ENCODE assay signal across 31 mouse cellular contexts in genomic region chr13:104908691-104909090, GRCm38 (mm10). TPM values are rescaled to one million over a fixed set of nuclear protein-coding genes. Genes with fewer than 3 reads are reported as not detected.
DNase-seq lines count a peak whose midpoint lies in the region; ATAC-seq and TF ChIP-seq lines count a peak whose summit lies in the region.
"Had no signal": no experiment of that assay in that cellular context is flagged by ENCODE, and none has a peak within 500 bp of the region (broad histone marks: within the 10 kb centered on the region; RNA-seq: fewer than 3 reads in every experiment).

No protein-coding gene starts in this region.

- WGBS in kidney, embryonic 16.5 days, result 65% methylated on average over 7 of the region's 7 CpGs
- WGBS in midbrain, embryonic 14.5 days, result 34% methylated on average over 7 of the region's 7 CpGs
- 37% methylated on average over 7 of the region's 7 CpGs for WGBS in midbrain, postnatal 0 days
- 53% methylated on average over 7 of the region's 7 CpGs for WGBS in hindbrain, embryonic 16.5 days

- H3K4me2 ChIP-seq in kidney, embryonic 16.5 days (replicated peaks; ENCODE audit: low read depth, low read length), result no peak overlapping the region
- H3K4me2 ChIP-seq in midbrain, embryonic 14.5 days (ENCODE audit: low read length), result no peak overlapping the region
- no peak overlapping the region for H3K4me2 ChIP-seq in midbrain, postnatal 0 days (ENCODE audit: low read depth, low read length, poor library complexity, severe bottlenecking)
- H3K4me2 ChIP-seq in hindbrain, embryonic 16.5 days (ENCODE audit: low read length), result no peak overlapping the region
- H3K4me2 ChIP-seq: embryonic facial prominence, embryonic 13.5 days; forebrain, embryonic 12.5 days; forebrain, embryonic 15.5 days; heart, embryonic 11.5 days; hindbrain, embryonic 12.5 days; hindbrain, embryonic 15.5 days had no signal

- H3K4me1 ChIP-seq in kidney, embryonic 16.5 days (ENCODE audit: insufficient read depth, low read length), result no peaks in the 10 kb centered on the region
- H3K4me1 ChIP-seq in midbrain, embryonic 14.5 days (ENCODE audit: control insufficient read depth, insufficient read depth, low read length), result no peaks in the 10 kb centered on the region
- H3K4me1 ChIP-seq in midbrain, postnatal 0 days (ENCODE audit: insufficient read depth, low read length), result no peaks in the 10 kb centered on the region
- H3K4me1 ChIP-seq in hindbrain, embryonic 16.5 days (ENCODE audit: control insufficient read depth, insufficient read depth, low read depth, low read length), result no peaks in the 10 kb centered on the region
- H3K4me1 ChIP-seq: embryonic facial prominence, embryonic 10.5 days; forebrain, embryonic 15.5 days; hindbrain, embryonic 12.5 days; hindbrain, embryonic 15.5 days had no signal

- no peaks in the 10 kb centered on the region for H3K9me3 ChIP-seq in kidney, embryonic 16.5 days (ENCODE audit: low read length)
- no peaks in the 10 kb centered on the region for H3K9me3 ChIP-seq in midbrain, embryonic 14.5 days (ENCODE audit: control insufficient read depth, low read length)
- H3K9me3 ChIP-seq in midbrain, postnatal 0 days (ENCODE audit: low read length), result no peaks in the 10 kb centered on the region
- H3K9me3 ChIP-seq in hindbrain, embryonic 16.5 days (ENCODE audit: control insufficient read depth, low read length), result no peaks in the 10 kb centered on the region
- H3K9me3 ChIP-seq: embryonic facial prominence, embryonic 10.5 days; embryonic facial prominence, embryonic 13.5 days; forebrain, embryonic 12.5 days; forebrain, embryonic 15.5 days; hindbrain, embryonic 12.5 days; hindbrain, embryonic 15.5 days had no signal

- no peak overlapping the region for H3K9ac ChIP-seq in kidney, embryonic 16.5 days (replicated peaks; ENCODE audit: low read length)
- no peak overlapping the region for H3K9ac ChIP-seq in midbrain, embryonic 14.5 days (replicated peaks; ENCODE audit: low read length)
- no peak overlapping the region for H3K9ac ChIP-seq in midbrain, postnatal 0 days (replicated peaks; ENCODE audit: low read length, poor library complexity, severe bottlenecking)
- no peak overlapping the region for H3K9ac ChIP-seq in hindbrain, embryonic 16.5 days (ENCODE audit: low read depth, low read length)
- H3K9ac ChIP-seq: embryonic facial prominence, embryonic 13.5 days; forebrain, embryonic 12.5 days; forebrain, embryonic 15.5 days; hindbrain, embryonic 12.5 days; hindbrain, embryonic 15.5 days had no signal

- H3K27me3 ChIP-seq in kidney, embryonic 16.5 days (ENCODE audit: insufficient read depth, low read length), result no peaks in the 10 kb centered on the region
- no peaks in the 10 kb centered on the region for H3K27me3 ChIP-seq in midbrain, embryonic 14.5 days (ENCODE audit: control insufficient read depth, insufficient read depth, low read length)
- H3K27me3 ChIP-seq in midbrain, postnatal 0 days (ENCODE audit: insufficient read depth, low read length), result no peaks in the 10 kb centered on the region
- H3K27me3 ChIP-seq in hindbrain, embryonic 16.5 days (replicated peaks; ENCODE audit: control insufficient read depth, insufficient read depth, low read length), result no peaks in the 10 kb centered on the region
- H3K27me3 ChIP-seq: embryonic facial prominence, embryonic 13.5 days; forebrain, embryonic 12.5 days; forebrain, embryonic 15.5 days; hindbrain, embryonic 12.5 days; hindbrain, embryonic 15.5 days had no signal

- no peak for ATAC-seq in kidney, embryonic 16.5 days (ENCODE audit: low FRiP score, low TSS enrichment)
- ATAC-seq in midbrain, embryonic 14.5 days (ENCODE audit: low FRiP score, low TSS enrichment), result no peak
- ATAC-seq in midbrain, postnatal 0 days (ENCODE audit: low FRiP score), result no peak
- ATAC-seq in hindbrain, embryonic 16.5 days, result no peak
- ATAC-seq: activated CD4-positive, CD25-positive, alpha-beta regulatory T cell, adult 4 months; forebrain, embryonic 15.5 days had no signal

- peak; percentile 66 for DNase-seq in heart, adult 11 months
- DNase-seq in heart, adult 8-10 months (ENCODE audit: low spot score), result no peak
- peak; percentile 21 for DNase-seq in kidney, postnatal 14 days
- peak; percentile 6 for DNase-seq in midbrain, embryonic 14.5 days
- DNase-seq in midbrain, postnatal 0 days (ENCODE audit: low spot score), result no peak
- DNase-seq in brain, embryonic 14.5 days (ENCODE audit: low read depth), result peak; percentile 44
- DNase-seq: adrenal gland, adult 8-10 months; adrenal gland, postnatal 25 days; cerebellum, adult 18-20 months; cerebellum, adult 9-11 months; cerebellum, postnatal 25 days; gastrocnemius, postnatal 25 days; heart, adult 2 months had no signal

- H3K27ac ChIP-seq in kidney, embryonic 16.5 days (ENCODE audit: low read length), result no peak overlapping the region
- H3K27ac ChIP-seq in midbrain, embryonic 14.5 days (replicated peaks; ENCODE audit: low read depth, low read length), result no peak overlapping the region
- H3K27ac ChIP-seq in midbrain, postnatal 0 days (ENCODE audit: low read depth, low read length), result no peak overlapping the region
- no peak overlapping the region for H3K27ac ChIP-seq in hindbrain, embryonic 16.5 days (ENCODE audit: low read depth, low read length)
- H3K27ac ChIP-seq: embryonic facial prominence, embryonic 13.5 days; forebrain, embryonic 12.5 days; forebrain, embryonic 15.5 days; heart, adult 2 months; hindbrain, embryonic 12.5 days; hindbrain, embryonic 15.5 days had no signal

- no peak for TF ChIP-seq POLR2A in brain, embryonic 14.5 days (IDR thresholded peaks at IDR 0.05; ENCODE audit: borderline replicate concordance, extremely low read depth, insufficient read depth, insufficient read length, poor library complexity, severe bottlenecking)

- no peaks in the 10 kb centered on the region for H3K36me3 ChIP-seq in kidney, embryonic 16.5 days (ENCODE audit: insufficient read depth, low read length)
- H3K36me3 ChIP-seq in midbrain, embryonic 14.5 days (ENCODE audit: control insufficient read depth, insufficient read depth, low read length), result no peaks in the 10 kb centered on the region
- no peaks in the 10 kb centered on the region for H3K36me3 ChIP-seq in midbrain, postnatal 0 days (ENCODE audit: insufficient read depth, low read length)
- H3K36me3 ChIP-seq in hindbrain, embryonic 16.5 days (ENCODE audit: control insufficient read depth, insufficient read depth, low read length), result no peaks in the 10 kb centered on the region
- H3K36me3 ChIP-seq: embryonic facial prominence, embryonic 10.5 days; embryonic facial prominence, embryonic 13.5 days; forebrain, embryonic 12.5 days; forebrain, embryonic 15.5 days; hindbrain, embryonic 12.5 days; hindbrain, embryonic 15.5 days had no signal

- H3K4me3 ChIP-seq in kidney, embryonic 16.5 days (ENCODE audit: low read length), result no peak overlapping the region
- H3K4me3 ChIP-seq in midbrain, embryonic 14.5 days (replicated peaks; ENCODE audit: low read depth, low read length), result no peak overlapping the region
- no peak overlapping the region for H3K4me3 ChIP-seq in midbrain, postnatal 0 days (ENCODE audit: low read depth, low read length)
- H3K4me3 ChIP-seq in hindbrain, embryonic 16.5 days (ENCODE audit: low read length), result no peak overlapping the region
- H3K4me3 ChIP-seq: embryonic facial prominence, embryonic 10.5 days; embryonic facial prominence, embryonic 13.5 days; erythroblast, embryonic 14.5 days; forebrain, embryonic 12.5 days; forebrain, embryonic 15.5 days; heart, adult 2 months; hindbrain, embryonic 12.5 days; hindbrain, embryonic 15.5 days had no signal

- TF ChIP-seq CTCF in midbrain, postnatal 0 days (IDR thresholded peaks at IDR 0.05), result no peak
- TF ChIP-seq CTCF in brain, embryonic 14.5 days (IDR thresholded peaks at IDR 0.05; ENCODE audit: borderline replicate concordance, extremely low read depth, insufficient read depth, insufficient read length), result no peak

RNA-seq across cellular contexts. Expression of gene Shisal2b, which starts 45.0 kb away (rescaled TPM):
- total RNA-seq in heart, adult 8-10 months (2022), result not detected
- 1.1 and 1.5 TPM in 2 replicates for polyA plus RNA-seq in kidney, embryonic 16.5 days (2015; fragmentation: Nextera tagmentation; extraction: Ambion mirVana)
- 0.86 and 1.9 TPM in 2 replicates for polyA plus RNA-seq in midbrain, embryonic 14.5 days (2014; fragmentation: Nextera tagmentation; extraction: Ambion mirVana)
- total RNA-seq in midbrain, postnatal 0 days (2014; rRNA removed), result 0.82 and 0.94 TPM in 2 replicates
- polyA plus RNA-seq in midbrain, postnatal 0 days (2015; fragmentation: Nextera tagmentation; extraction: Ambion mirVana), result 3.5 and 4.0 TPM in 2 replicates
- polyA plus RNA-seq in brain, embryonic 14.5 days (2012; rRNA removed), result 0.41 and 0.68 TPM in 2 replicates
- polyA plus RNA-seq in hindbrain, embryonic 16.5 days (2015; fragmentation: Nextera tagmentation; extraction: Ambion mirVana), result 2.3 and 2.6 TPM in 2 replicates
- total RNA-seq: adrenal gland, adult 8-10 months; adrenal gland, postnatal 25 days; common myeloid progenitor, adult 5-6 weeks; gastrocnemius, adult 8-10 months; heart, adult 2 months; heart, postnatal 25 days; hematopoietic stem cell, adult 5-6 weeks had no signal
- polyA plus RNA-seq: embryonic facial prominence, embryonic 13.5 days; erythroblast, embryonic 14.5 days; forebrain, embryonic 12.5 days; gonadal fat pad, adult 2 months; heart, adult 2 months; heart, embryonic 14.5 days; heart, postnatal 0 days had no signal

Comparison
In these comparisons a context has a peak if more than half of its experiments do, and no peak if none do; other contexts are left out.
1. DNase-seq: peak in heart, adult 11 months (single experiment), kidney, postnatal 14 days (single experiment), midbrain, embryonic 14.5 days (single experiment) and brain, embryonic 14.5 days (single experiment); none in heart, adult 8-10 months (single experiment) and midbrain, postnatal 0 days (single experiment).